Mouse (Mus musculus) erythroblast, embryonic 14.5 days (primary cell): Measurements from ENCODE around the gene Gtf2ird1.

Source experiments
- GATA1 ChIP-seq: IDR thresholded peaks from 2 replicates; pipeline ENCODE4 v1.6.1; 2012; ENCODE audit warnings: low read length, inconsistent platforms, mixed read lengths
- TAL1 ChIP-seq: IDR thresholded peaks from 3 replicates; pipeline ENCODE4 v1.6.1; 2012; ENCODE audit warnings: low read length, inconsistent platforms, mixed read lengths

DNA sequence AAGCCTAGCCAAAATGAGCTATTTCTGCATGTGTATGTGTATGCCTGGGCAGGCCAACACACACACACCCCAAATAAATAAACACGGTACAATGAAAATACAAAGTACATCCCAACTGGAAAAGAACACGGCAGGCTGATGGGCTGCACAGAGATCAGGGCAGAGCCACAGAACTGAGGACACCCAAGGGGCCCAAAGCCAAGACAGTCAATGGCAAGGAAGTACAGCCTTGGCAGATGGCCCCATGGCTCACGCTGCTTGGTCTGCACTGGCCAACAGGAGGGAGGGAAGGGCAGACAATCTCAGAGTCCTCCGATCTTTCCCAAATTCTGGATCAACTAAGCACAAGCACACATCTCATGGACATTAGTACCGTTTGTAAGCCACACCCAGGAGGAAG is 32.6 kb downstream of the Gtf2ird1 start:
- TF ChIP-seq GATA1 = no peak
- no peak for TF ChIP-seq TAL1
